Mouse (Mus musculus) ES-Bruce4 (cell line): ENCODE results near the gene Anxa8.

Experiments
- CTCF ChIP-seq: IDR thresholded peaks from one replicate; pipeline ENCODE4 v1.8.1; 2011; ENCODE audit warnings: low read depth, low read length
- POLR2A ChIP-seq: IDR thresholded peaks from one replicate; pipeline ENCODE4 v1.8.1; 2011; ENCODE audit warnings: low read length; ENCODE audit not compliant: insufficient read depth

GRCm38 (mm10) chr14:34135391-34135790 lies 49.6 kb downstream of the Anxa8 start:
- TF ChIP-seq CTCF (no peak), POLR2A (no peak)
